20 mouse cellular contexts compared by ENCODE assay signal in genomic region chrX:5933517-5933916, GRCm38 (mm10).
DNase-seq lines count a peak whose midpoint lies in the region; ATAC-seq and TF ChIP-seq lines count a peak whose summit lies in the region.
"Had no signal": no experiment of that assay in that cellular context is flagged by ENCODE, and none has a peak within 500 bp of the region (broad histone marks: within the 10 kb centered on the region; RNA-seq: fewer than 3 reads in every experiment).

No protein-coding gene starts in this region.

- no peak for ATAC-seq in hindbrain, embryonic 14.5 days (ENCODE audit: low FRiP score)
- ATAC-seq in hindbrain, embryonic 13.5 days (ENCODE audit: low FRiP score): no peak
- no peak for ATAC-seq in midbrain, postnatal 0 days (ENCODE audit: low FRiP score)
- ATAC-seq: activated CD4-positive, CD25-positive, alpha-beta regulatory T cell, adult 4 months; forebrain, embryonic 15.5 days; inflammation-experienced regulatory T-cells, adult 6 months; intestine, postnatal 0 days; Patski had no signal

- H3K9me3 ChIP-seq in hindbrain, embryonic 14.5 days (ENCODE audit: control insufficient read depth, low read length): no peaks in the 10 kb centered on the region
- no peaks in the 10 kb centered on the region for H3K9me3 ChIP-seq in hindbrain, embryonic 13.5 days
- H3K9me3 ChIP-seq in midbrain, postnatal 0 days (ENCODE audit: low read length): no peaks in the 10 kb centered on the region
- H3K9me3 ChIP-seq in midbrain, embryonic 10.5 days (replicated peaks): no peaks in the 10 kb centered on the region
- H3K9me3 ChIP-seq: embryonic facial prominence, embryonic 12.5 days; forebrain, embryonic 15.5 days; heart, embryonic 13.5 days had no signal

- H3K9ac ChIP-seq in hindbrain, embryonic 14.5 days: no peak overlapping the region
- no peak overlapping the region for H3K9ac ChIP-seq in hindbrain, embryonic 13.5 days
- H3K9ac ChIP-seq in midbrain, postnatal 0 days (replicated peaks; ENCODE audit: low read length, poor library complexity, severe bottlenecking): no peak overlapping the region
- H3K9ac ChIP-seq: embryonic facial prominence, embryonic 12.5 days; forebrain, embryonic 15.5 days; heart, embryonic 13.5 days had no signal

- H3K4me1 ChIP-seq in hindbrain, embryonic 14.5 days (replicated peaks; ENCODE audit: control insufficient read depth, insufficient read depth, low read length): no peaks in the 10 kb centered on the region
- no peaks in the 10 kb centered on the region for H3K4me1 ChIP-seq in hindbrain, embryonic 13.5 days (replicated peaks)
- no peaks in the 10 kb centered on the region for H3K4me1 ChIP-seq in midbrain, postnatal 0 days (ENCODE audit: insufficient read depth, low read length)
- H3K4me1 ChIP-seq in midbrain, embryonic 10.5 days: no peaks in the 10 kb centered on the region
- H3K4me1 ChIP-seq: embryonic facial prominence, embryonic 12.5 days; forebrain, embryonic 15.5 days; heart, embryonic 13.5 days had no signal

- WGBS in hindbrain, embryonic 14.5 days: 68% methylated on average over 2 of the region's 2 CpGs
- WGBS in hindbrain, embryonic 13.5 days: 58% methylated on average over 2 of the region's 2 CpGs
- 53% methylated on average over 2 of the region's 2 CpGs for WGBS in midbrain, postnatal 0 days
- 75% methylated on average over 2 of the region's 2 CpGs for WGBS in midbrain, embryonic 10.5 days

- intact Hi-C loops in heart, postnatal 25 days (cut with DNase I): no loop called here

- TF ChIP-seq CTCF in midbrain, postnatal 0 days (IDR thresholded peaks at IDR 0.05): no peak

- no peaks in the 10 kb centered on the region for H3K36me3 ChIP-seq in hindbrain, embryonic 14.5 days (replicated peaks; ENCODE audit: control insufficient read depth, insufficient read depth)
- H3K36me3 ChIP-seq in hindbrain, embryonic 13.5 days: no peaks in the 10 kb centered on the region
- H3K36me3 ChIP-seq in midbrain, postnatal 0 days (ENCODE audit: insufficient read depth, low read length): no peaks in the 10 kb centered on the region
- no peaks in the 10 kb centered on the region for H3K36me3 ChIP-seq in midbrain, embryonic 10.5 days
- H3K36me3 ChIP-seq: embryonic facial prominence, embryonic 12.5 days; forebrain, embryonic 15.5 days; heart, embryonic 13.5 days had no signal

- no peaks in the 10 kb centered on the region for H3K27me3 ChIP-seq in hindbrain, embryonic 14.5 days (ENCODE audit: control insufficient read depth, insufficient read depth, low read length)
- no peaks in the 10 kb centered on the region for H3K27me3 ChIP-seq in hindbrain, embryonic 13.5 days
- H3K27me3 ChIP-seq in midbrain, postnatal 0 days (ENCODE audit: insufficient read depth, low read length): no peaks in the 10 kb centered on the region
- H3K27me3 ChIP-seq in midbrain, embryonic 10.5 days (ENCODE audit: low read depth, poor library complexity, severe bottlenecking): no peaks in the 10 kb centered on the region
- H3K27me3 ChIP-seq: CH12.LX; embryonic facial prominence, embryonic 12.5 days; forebrain, embryonic 15.5 days; heart, embryonic 13.5 days had no signal

- peak; percentile 15 for DNase-seq in cerebellum, adult 9-10 months
- no peak for DNase-seq in cerebellum, adult 18-20 months
- DNase-seq in hindbrain, embryonic 14.5 days (ENCODE audit: low spot score): no peak
- DNase-seq in midbrain, postnatal 0 days (ENCODE audit: low spot score): peak; percentile 23
- DNase-seq in midbrain, embryonic 10.5 days (ENCODE audit: low spot score): no peak
- DNase-seq in heart, postnatal 25 days (ENCODE audit: low spot score): no peak
- DNase-seq: adrenal gland, postnatal 14 days; gastrocnemius, postnatal 36 days; heart, adult 11 months; heart, postnatal 4 days; kidney, adult 8-10 months had no signal

- H3K27ac ChIP-seq in hindbrain, embryonic 14.5 days: peak overlapping the region; percentile 26; the same call in 1 of the 2 replicates
- no peak overlapping the region for H3K27ac ChIP-seq in hindbrain, embryonic 13.5 days
- H3K27ac ChIP-seq in midbrain, postnatal 0 days (ENCODE audit: low read depth, low read length): no peak overlapping the region
- no peak overlapping the region for H3K27ac ChIP-seq in midbrain, embryonic 10.5 days (replicated peaks)
- H3K27ac ChIP-seq: embryonic facial prominence, embryonic 12.5 days; forebrain, embryonic 15.5 days; heart, embryonic 13.5 days had no signal

- no peak overlapping the region for H3K4me2 ChIP-seq in hindbrain, embryonic 14.5 days (replicated peaks)
- no peak overlapping the region for H3K4me2 ChIP-seq in hindbrain, embryonic 13.5 days
- no peak overlapping the region for H3K4me2 ChIP-seq in midbrain, postnatal 0 days (ENCODE audit: low read depth, low read length, poor library complexity, severe bottlenecking)
- H3K4me2 ChIP-seq: embryonic facial prominence, embryonic 12.5 days; forebrain, embryonic 15.5 days; heart, embryonic 13.5 days had no signal

- no peak overlapping the region for H3K4me3 ChIP-seq in hindbrain, embryonic 14.5 days (replicated peaks; ENCODE audit: low read length)
- no peak overlapping the region for H3K4me3 ChIP-seq in hindbrain, embryonic 13.5 days
- H3K4me3 ChIP-seq in midbrain, postnatal 0 days (ENCODE audit: low read depth, low read length): no peak overlapping the region
- H3K4me3 ChIP-seq in midbrain, embryonic 10.5 days: no peak overlapping the region
- H3K4me3 ChIP-seq: embryonic facial prominence, embryonic 12.5 days; forebrain, embryonic 15.5 days; heart, embryonic 13.5 days had no signal

Comparison
In these comparisons a context has a peak if more than half of its experiments do, and no peak if none do; other contexts are left out.
1. DNase-seq: peak in cerebellum, adult 9-10 months (single experiment) and midbrain, postnatal 0 days (single experiment); none in cerebellum, adult 18-20 months (0 of 2), hindbrain, embryonic 14.5 days (single experiment), midbrain, embryonic 10.5 days (single experiment) and heart, postnatal 25 days (single experiment).